Mouse (Mus musculus) C2C12 (cell line): ENCODE data around the gene Zfp618.

ENCODE experiments used
- CTCF ChIP-seq: IDR thresholded peaks from one replicate; pipeline ENCODE4 v1.5.1; 2011; ENCODE audit not compliant: control insufficient read depth, insufficient read depth, insufficient read length
- FOSL1 ChIP-seq: IDR thresholded peaks from one replicate; pipeline ENCODE4 v1.8.0; 2011; ENCODE audit warnings: mild to moderate bottlenecking, low read length; ENCODE audit not compliant: poor library complexity, insufficient read depth, severe bottlenecking
- USF1 ChIP-seq: IDR thresholded peaks from one replicate; pipeline ENCODE4 v1.6.1; 2011; ENCODE audit warnings: low read depth, mild to moderate bottlenecking, control low read depth, moderate library complexity

- TF ChIP-seq CTCF (no peak), FOSL1 (no peak), USF1 (no peak)
Measured at GRCm38 (mm10) chr4:63033724-63034123, 68.4 kb downstream of the Zfp618 start.
